Mouse (Mus musculus) MEL (cell line): ENCODE measurements around the gene Trmt1. TPM values are rescaled to one million over a fixed set of nuclear protein-coding genes. Genes with fewer than 3 reads are reported as not detected.

Experiments
- DNase-seq: peaks from one replicate; pipeline ENCODE4 v3.0.0; 2011; ENCODE audit warnings: low read depth, low spot score
- H3K27ac ChIP-seq: 2 replicates; pipeline ENCODE4 v1.5.1; 2012; ENCODE audit warnings: low read depth, mild to moderate bottlenecking, control low read depth, low read length, moderate library complexity; ENCODE audit not compliant: control insufficient read depth
- H3K27me3 ChIP-seq, 2 experiments: fragments of 150-350 bp in 1 of 2; sonication (generic) in 1 of 2; 2 replicates each; pipeline ENCODE4 v1.6.1; 2012; ENCODE audit warnings: low read length in 2 of 2, mild to moderate bottlenecking in 2 of 2, improper control_type of control experiment in 1 of 2, moderate library complexity in 1 of 2; ENCODE audit not compliant: insufficient read depth in 2 of 2, control insufficient read depth in 1 of 2
- H3K36me3 ChIP-seq, 2 experiments: 2 replicates each; pipeline ENCODE4 v1.6.1; 2012 to 2014; ENCODE audit warnings: low read length in 2 of 2, improper control_type of control experiment in 1 of 2, inconsistent platforms in 1 of 2, mild to moderate bottlenecking in 1 of 2; ENCODE audit not compliant: insufficient read depth in 2 of 2, control insufficient read depth in 1 of 2
- H3K4me1 ChIP-seq, 2 experiments: fragments of 150-350 bp in 1 of 2; sonication (generic) in 1 of 2; 2 replicates each; pipeline ENCODE4 v1.6.1; 2012; ENCODE audit warnings: low read length in 2 of 2, improper control_type of control experiment in 1 of 2, mild to moderate bottlenecking in 1 of 2; ENCODE audit not compliant: insufficient read depth in 2 of 2, control insufficient read depth in 1 of 2
- H3K4me3 ChIP-seq, 2 experiments: fragments of 150-350 bp in 1 of 2; sonication (generic) in 1 of 2; 2 replicates each; pipeline ENCODE4 v1.5.1; 2012; ENCODE audit warnings: low read depth in 2 of 2, low read length in 2 of 2, mild to moderate bottlenecking in 2 of 2, moderate library complexity in 2 of 2, control low read depth in 1 of 2, improper control_type of control experiment in 1 of 2; ENCODE audit not compliant: control insufficient read depth in 1 of 2, insufficient read depth in 1 of 2
- H3K79me2 ChIP-seq: 2 replicates; pipeline ENCODE4 v1.6.1; 2012; ENCODE audit warnings: mild to moderate bottlenecking, low read length, moderate library complexity; ENCODE audit not compliant: control insufficient read depth, poor library complexity, insufficient read depth
- H3K9ac ChIP-seq: 2 replicates; pipeline ENCODE4 v1.6.1; 2012; ENCODE audit warnings: low read depth, mild to moderate bottlenecking, control low read depth, low read length, moderate library complexity; ENCODE audit not compliant: control insufficient read depth, poor library complexity, severe bottlenecking
- H3K9me3 ChIP-seq: fragments of 150-350 bp; sonication (generic); replicated peaks from 2 replicates; pipeline ENCODE4 v1.6.1; 2012; ENCODE audit warnings: mild to moderate bottlenecking, low read length, improper control_type of control experiment, moderate library complexity; ENCODE audit not compliant: insufficient read depth
- BHLHE40 ChIP-seq: IDR thresholded peaks from 2 replicates; pipeline ENCODE4 v1.6.1; 2012; ENCODE audit warnings: low read depth, mild to moderate bottlenecking, inconsistent platforms, low read length, improper control_type of control experiment, borderline replicate concordance
- CHD2 ChIP-seq: IDR thresholded peaks from 2 replicates; pipeline ENCODE4 v1.6.1; 2011; ENCODE audit warnings: low read length, improper control_type of control experiment
- CTCF ChIP-seq, 3 experiments: IDR thresholded peaks in 2 of 3; conservative IDR thresholded peaks in 1 of 3; 2 replicates each; pipeline ENCODE4 v1.5.1; 2011 to 2012; ENCODE audit warnings: low read length in 3 of 3, low read depth in 2 of 3, mild to moderate bottlenecking in 2 of 3, improper control_type of control experiment in 1 of 3, inconsistent platforms in 1 of 3, mixed read lengths in 1 of 3, moderate library complexity in 1 of 3; ENCODE audit not compliant: control insufficient read depth in 1 of 3, insufficient read depth in 1 of 3, poor library complexity in 1 of 3, severe bottlenecking in 1 of 3
- E2F4 ChIP-seq: IDR thresholded peaks from 2 replicates; pipeline ENCODE4 v1.6.1; 2011; ENCODE audit warnings: low read depth, low read length, improper control_type of control experiment, borderline replicate concordance
- ELF1 ChIP-seq: IDR thresholded peaks from 2 replicates; pipeline ENCODE4 v1.6.1; 2014; ENCODE audit warnings: low read depth, mild to moderate bottlenecking, inconsistent platforms, low read length, improper control_type of control experiment, moderate library complexity
- EP300 ChIP-seq, 2 experiments: IDR thresholded peaks; 2 replicates each; pipeline ENCODE4 v1.6.1; 2011; ENCODE audit warnings: improper control_type of control experiment in 2 of 2, low read length in 2 of 2, low read depth in 1 of 2, mild to moderate bottlenecking in 1 of 2
- ETS1 ChIP-seq: IDR thresholded peaks from 2 replicates; pipeline ENCODE4 v1.6.1; 2012; ENCODE audit warnings: low read depth, mild to moderate bottlenecking, inconsistent platforms, low read length, improper control_type of control experiment, moderate library complexity
- GABPA ChIP-seq: IDR thresholded peaks from 2 replicates; pipeline ENCODE4 v1.6.1; 2012; ENCODE audit warnings: low read depth, mild to moderate bottlenecking, inconsistent platforms, low read length, improper control_type of control experiment, moderate library complexity
- GATA1 ChIP-seq: IDR thresholded peaks from 2 replicates; pipeline ENCODE4 v1.6.1; 2011; ENCODE audit warnings: low read depth, low read length, improper control_type of control experiment
- HCFC1 ChIP-seq: IDR thresholded peaks from 2 replicates; pipeline ENCODE4 v1.6.1; 2012; ENCODE audit warnings: low read depth, mild to moderate bottlenecking, inconsistent platforms, low read length, improper control_type of control experiment, moderate library complexity
- JUND ChIP-seq: IDR thresholded peaks from 2 replicates; pipeline ENCODE4 v1.6.1; 2011; ENCODE audit warnings: low read depth, mild to moderate bottlenecking, improper control_type of control experiment, low read length
- KAT2A ChIP-seq: conservative IDR thresholded peaks from 2 replicates; pipeline ENCODE4 v1.6.1; 2012; ENCODE audit warnings: low read depth, low read length, improper control_type of control experiment, inconsistent platforms
- MAFK ChIP-seq: IDR thresholded peaks from 2 replicates; pipeline ENCODE4 v1.6.1; 2011; ENCODE audit warnings: low read depth, mild to moderate bottlenecking, low read length, improper control_type of control experiment, borderline replicate concordance
- MAX ChIP-seq: IDR thresholded peaks from 2 replicates; pipeline ENCODE4 v1.6.1; 2011; ENCODE audit warnings: low read length, improper control_type of control experiment
- MAZ ChIP-seq: IDR thresholded peaks from 2 replicates; pipeline ENCODE4 v1.6.1; 2012; ENCODE audit warnings: low read depth, mild to moderate bottlenecking, inconsistent platforms, low read length, improper control_type of control experiment
- MEF2A ChIP-seq: IDR thresholded peaks from 2 replicates; pipeline ENCODE4 v1.6.1; 2014; ENCODE audit warnings: low read depth, mild to moderate bottlenecking, inconsistent platforms, low read length, improper control_type of control experiment; ENCODE audit not compliant: poor library complexity, insufficient replicate concordance, severe bottlenecking; ENCODE audit errors: extremely low read depth
- MXI1 ChIP-seq: IDR thresholded peaks from 2 replicates; pipeline ENCODE4 v1.6.1; 2011; ENCODE audit warnings: mild to moderate bottlenecking, low read depth, low read length, improper control_type of control experiment
- MYC ChIP-seq: IDR thresholded peaks from 2 replicates; pipeline ENCODE4 v1.6.1; 2011; ENCODE audit warnings: low read depth, mild to moderate bottlenecking, low read length, improper control_type of control experiment, moderate library complexity
- NELFE ChIP-seq: IDR thresholded peaks from 2 replicates; pipeline ENCODE4 v1.6.1; 2011; ENCODE audit warnings: low read depth, low read length, improper control_type of control experiment
- NRF1 ChIP-seq: IDR thresholded peaks from 2 replicates; pipeline ENCODE4 v1.6.1; 2014; ENCODE audit warnings: low read depth, mild to moderate bottlenecking, inconsistent platforms, low read length, improper control_type of control experiment, moderate library complexity; ENCODE audit not compliant: poor library complexity, insufficient read depth, severe bottlenecking
- POLR2A ChIP-seq, 2 experiments: IDR thresholded peaks; 2 replicates each; pipeline ENCODE4 v1.6.1; 2011 to 2012; ENCODE audit warnings: low read length in 2 of 2, mild to moderate bottlenecking in 2 of 2, control low read depth in 1 of 2, improper control_type of control experiment in 1 of 2, low read depth in 1 of 2, moderate library complexity in 1 of 2; ENCODE audit not compliant: control insufficient read depth in 1 of 2, insufficient read depth in 1 of 2, poor library complexity in 1 of 2
- POLR2AphosphoS2 ChIP-seq: IDR thresholded peaks from 2 replicates; pipeline ENCODE4 v1.6.1; 2011; ENCODE audit warnings: low read length, improper control_type of control experiment
- POLR2AphosphoS5 ChIP-seq: IDR thresholded peaks from 2 replicates; pipeline ENCODE4 v1.6.1; 2012; ENCODE audit warnings: low read depth, borderline replicate concordance, mild to moderate bottlenecking, inconsistent platforms, low read length, moderate library complexity, mixed read lengths
- RAD21 ChIP-seq: IDR thresholded peaks from 2 replicates; pipeline ENCODE4 v1.6.1; 2011; ENCODE audit warnings: mild to moderate bottlenecking, low read depth, low read length, improper control_type of control experiment
- RCOR1 ChIP-seq: IDR thresholded peaks from 2 replicates; pipeline ENCODE4 v1.6.1; 2012; ENCODE audit warnings: low read depth, mild to moderate bottlenecking, inconsistent platforms, low read length, improper control_type of control experiment
- SMC3 ChIP-seq: IDR thresholded peaks from 2 replicates; pipeline ENCODE4 v1.6.1; 2011; ENCODE audit warnings: low read depth, low read length, improper control_type of control experiment
- TAL1 ChIP-seq: IDR thresholded peaks from 2 replicates; pipeline ENCODE4 v1.6.1; 2012; ENCODE audit warnings: mild to moderate bottlenecking, inconsistent platforms, low read length, moderate library complexity, mixed read lengths
- TBP ChIP-seq: IDR thresholded peaks from 2 replicates; pipeline ENCODE4 v1.8.0; 2011; ENCODE audit warnings: low read depth, low read length, improper control_type of control experiment
- TCF12 ChIP-seq: IDR thresholded peaks from 2 replicates; pipeline ENCODE4 v1.6.1; 2014; ENCODE audit warnings: low read depth, mild to moderate bottlenecking, inconsistent platforms, low read length, improper control_type of control experiment, moderate library complexity
- UBTF ChIP-seq: IDR thresholded peaks from 2 replicates; pipeline ENCODE4 v1.6.1; 2012; ENCODE audit warnings: low read depth, mild to moderate bottlenecking, inconsistent platforms, low read length, improper control_type of control experiment, moderate library complexity, borderline replicate concordance; ENCODE audit not compliant: insufficient read depth
- USF1 ChIP-seq: IDR thresholded peaks from 2 replicates; pipeline ENCODE4 v1.6.1; 2014; ENCODE audit warnings: low read depth, mild to moderate bottlenecking, inconsistent platforms, low read length, improper control_type of control experiment, moderate library complexity
- USF2 ChIP-seq, 2 experiments: IDR thresholded peaks; 2 replicates each; pipeline ENCODE4 v1.6.1; 2011 to 2012; ENCODE audit warnings: improper control_type of control experiment in 2 of 2, low read length in 2 of 2, borderline replicate concordance in 1 of 2, inconsistent platforms in 1 of 2, low read depth in 1 of 2, mild to moderate bottlenecking in 1 of 2; ENCODE audit not compliant: insufficient read depth in 1 of 2
- ZMIZ1 ChIP-seq: IDR thresholded peaks from 2 replicates; pipeline ENCODE4 v1.6.1; 2012; ENCODE audit warnings: low read depth, mild to moderate bottlenecking, inconsistent platforms, low read length, improper control_type of control experiment, moderate library complexity
- ZNF384 ChIP-seq: IDR thresholded peaks from 2 replicates; pipeline ENCODE4 v1.6.1; 2012; ENCODE audit warnings: low read depth, mild to moderate bottlenecking, inconsistent platforms, low read length, improper control_type of control experiment
- polyA plus RNA-seq, 2 experiments: library from polyadenylated mRNA; stranded (reverse) in 1 of 2; unstranded in 1 of 2; fragments of >175 nt in 1 of 2; fragments of >200 nt in 1 of 2; gene quantifications; 2 replicates each; pipeline versions ENCODE4 v1.2.1 to v1.2.4; 2012; ENCODE audit warnings: low replicate concordance in 2 of 2, low read depth in 1 of 2; ENCODE audit not compliant: insufficient read length in 2 of 2, insufficient read depth in 1 of 2, missing spikeins in 1 of 2
- total RNA-seq: library from RNA; depleted of rRNA; stranded (reverse); fragments of 300-350 nt; gene quantifications from 2 replicates; pipeline ENCODE4 v1.2.3, GENCODE M21; 2012

Trmt1 gene
- total and polyA plus RNA-seq, 3 experiments: 183 to 221 TPM; not detected in 1

DNA sequence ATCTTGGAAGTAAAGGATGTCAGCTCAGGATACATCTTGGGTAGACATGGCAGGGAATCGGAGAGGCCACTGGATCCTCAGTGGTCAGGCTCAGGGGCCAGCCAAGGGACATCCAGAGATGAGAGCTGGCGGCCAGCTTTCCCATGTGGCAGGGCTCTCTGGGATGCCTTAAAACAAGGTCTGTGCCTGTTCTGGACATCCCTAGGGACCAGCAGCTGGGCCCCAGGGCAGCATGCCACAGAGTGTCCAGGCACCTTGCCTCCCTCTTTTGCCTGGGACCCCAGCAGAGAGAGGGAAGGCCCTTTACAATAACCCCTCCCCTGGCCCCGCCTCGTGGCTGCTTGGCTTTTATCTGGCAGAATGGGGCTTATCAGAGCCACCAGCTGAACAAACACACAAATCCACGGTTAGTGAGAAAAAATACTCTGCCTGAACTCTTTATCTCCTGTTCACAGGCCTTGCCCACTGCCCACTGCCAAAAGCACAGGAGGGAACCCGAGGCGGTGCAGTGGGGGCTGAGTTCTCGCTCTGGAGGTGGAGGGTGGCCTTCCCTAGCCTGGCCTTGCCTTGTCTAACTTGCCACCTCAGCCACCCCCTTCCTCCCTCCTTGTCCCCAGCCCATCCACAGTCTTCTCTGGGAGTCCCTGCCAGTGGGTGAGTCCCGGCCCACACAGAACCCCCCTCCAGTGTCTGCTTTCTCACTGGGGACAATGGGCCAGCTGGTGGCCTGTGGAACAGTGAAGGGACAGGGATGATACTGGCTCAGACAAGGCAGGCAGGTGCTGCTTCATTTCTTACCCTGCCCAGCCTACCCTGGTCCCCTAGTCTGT lies 44.6 kb downstream of the Trmt1 start:
- H3K27me3 ChIP-seq: no peaks in the 10 kb centered on the region
- H3K9me3 ChIP-seq: no peaks in the 10 kb centered on the region
- H3K4me1 ChIP-seq: peaks cover 29 to 50% of the 10 kb centered on the region in 2 experiments
- H3K79me2 ChIP-seq: peaks cover 3% of the 10 kb centered on the region; the same call in 1 of the 2 replicates
- peak overlapping the region; percentile 89 for H3K27ac ChIP-seq
- peak; percentile 95 for DNase-seq
- H3K4me3 ChIP-seq: no peak overlapping the region
- H3K36me3 ChIP-seq: peaks cover 0 to 40% of the 10 kb centered on the region in 2 experiments; a peak in 2 of 4 replicates
- H3K9ac ChIP-seq: peak overlapping the region; percentile 63
- TF ChIP-seq ETS1: peak; percentile 100
- 0 out of 2 replicates have a peak, but pooled peaks have one; percentile 32 for TF ChIP-seq UBTF
- TF ChIP-seq NRF1: no peak
- TF ChIP-seq NELFE: peak; percentile 49; the same call in 1 of the 2 replicates
- no peak for TF ChIP-seq E2F4
- no peak for TF ChIP-seq CTCF (IDR thresholded peaks at IDR 0.05 in 2 of 3, conservative IDR thresholded peaks at IDR 0.05 in 1 of 3; ENCODE audit: control insufficient read depth in 1 of 3, insufficient read depth in 1 of 3, low read depth in 2 of 3, low read length in 3 of 3, poor library complexity in 1 of 3, severe bottlenecking in 1 of 3)
- 0 out of 2 replicates have a peak, but pooled peaks have one; percentile 76 for TF ChIP-seq ZMIZ1
- TF ChIP-seq MEF2A: peak; percentile 51; the same call in 1 of the 2 replicates
- no peak for TF ChIP-seq JUND
- TF ChIP-seq POLR2A (IDR thresholded peaks at IDR 0.05; ENCODE audit: control insufficient read depth in 1 of 2, insufficient read depth in 1 of 2, low read depth in 1 of 2, low read length in 2 of 2, poor library complexity in 1 of 2): peak in 1 of 2 experiments; percentile 42; a peak in 1 of 4 replicates
- TF ChIP-seq MAX: peak; percentile 52
- TF ChIP-seq TCF12: peak; percentile 100
- TF ChIP-seq ZNF384: peak; percentile 93
- TF ChIP-seq MXI1: peak; percentile 82
- no peak for TF ChIP-seq GABPA
- TF ChIP-seq RCOR1: peak; percentile 91
- peak; percentile 53; the same call in 1 of the 2 replicates for TF ChIP-seq POLR2AphosphoS2
- peak; percentile 46; the same call in 1 of the 2 replicates for TF ChIP-seq TBP
- TF ChIP-seq USF2 (IDR thresholded peaks at IDR 0.05; ENCODE audit: borderline replicate concordance in 1 of 2, insufficient read depth in 1 of 2, low read depth in 1 of 2, low read length in 2 of 2): no peak
- peak; percentile 75 for TF ChIP-seq MAFK
- TF ChIP-seq RAD21: no peak
- no peak for TF ChIP-seq POLR2AphosphoS5
- peak; percentile 98 for TF ChIP-seq MAZ
- peak; percentile 100 for TF ChIP-seq TAL1
- no peak; the same call in 1 of the 2 replicates for TF ChIP-seq KAT2A
- TF ChIP-seq ELF1: no peak; the same call in 1 of the 2 replicates
- no peak for TF ChIP-seq SMC3
- TF ChIP-seq GATA1: peak; percentile 100
- peak; percentile 32; the same call in 1 of the 2 replicates for TF ChIP-seq USF1
- TF ChIP-seq BHLHE40: peak; percentile 86
- TF ChIP-seq EP300 (IDR thresholded peaks at IDR 0.05; ENCODE audit: low read depth in 1 of 2, low read length in 2 of 2): peak; percentile 99 to 100
- TF ChIP-seq CHD2: peak; percentile 60
- TF ChIP-seq MYC: peak; percentile 91
- TF ChIP-seq HCFC1: peak; percentile 70
